Mouse (Mus musculus) midbrain, embryonic 10.5 days (tissue): ENCODE data around the gene Ubqln4. TPM values are rescaled to one million over a fixed set of nuclear protein-coding genes. Genes with fewer than 3 reads are reported as not detected.

ENCODE experiments used
- DNase-seq: peaks from one replicate; pipeline ENCODE4 v3.0.0-alpha.2; 2017; ENCODE audit warnings: low spot score
- H3K27ac ChIP-seq: fragments of 300-500 bp; sonication (generic); replicated peaks from 2 replicates; pipeline ENCODE4 v1.5.1; 2016; ENCODE audit warnings: mild to moderate bottlenecking
- H3K27me3 ChIP-seq: fragments of 300-500 bp; sonication (generic); 2 replicates; pipeline ENCODE4 v1.6.1; 2016; ENCODE audit warnings: low read depth, mild to moderate bottlenecking; ENCODE audit not compliant: poor library complexity, severe bottlenecking
- H3K36me3 ChIP-seq: fragments of 300-500 bp; sonication (generic); 2 replicates; pipeline ENCODE4 v1.6.1; 2016; ENCODE audit warnings: mild to moderate bottlenecking, moderate library complexity
- H3K4me1 ChIP-seq: fragments of 300-500 bp; sonication (generic); 2 replicates; pipeline ENCODE4 v1.6.1; 2016
- H3K4me3 ChIP-seq: fragments of 300-500 bp; sonication (generic); 2 replicates; pipeline ENCODE4 v1.5.1; 2016; ENCODE audit warnings: mild to moderate bottlenecking, moderate library complexity
- H3K9me3 ChIP-seq: fragments of 300-500 bp; sonication (generic); replicated peaks from 2 replicates; pipeline ENCODE4 v1.6.1; 2016; ENCODE audit warnings: mild to moderate bottlenecking
- WGBS: fragments of 180-500 bp; shearing (Covaris S2); methylation state at CpG from one replicate; pipeline ENCODE4 v1.1.7; 2016; 5-methylcytosine and 5-hydroxymethylcytosine counted together
- polyA plus RNA-seq: library from polyadenylated mRNA; unstranded; fragments of >200 nt; fragmentation: Nextera tagmentation; extraction: Ambion mirVana; gene quantifications from 2 replicates; pipeline ENCODE4 v1.2.1, GENCODE M21; 2016

Gene Ubqln4
- polyA plus RNA-seq, 1 experiment from 2014 or later, result 71.1 TPM

GRCm38 (mm10) chr3:88514231-88515094, 39.1 kb upstream of the Ubqln4 start:
- Histone ChIP-seq H3K27me3 (no peaks in the 10 kb centered on the region), H3K4me1 (peaks cover 46% of the 10 kb centered on the region), H3K27ac (no peak overlapping the region), H3K9me3 (no peaks in the 10 kb centered on the region), H3K4me3 (no peak overlapping the region), H3K36me3 (no peaks in the 10 kb centered on the region)
- DNase-seq, result no peak
- 86% methylated on average over 10 of the region's 10 CpGs for WGBS

- Histone ChIP-seq H3K27ac (no peak overlapping the region), H3K4me1 (peaks cover 41% of the 10 kb centered on the region), H3K4me3 (no peak overlapping the region), H3K9me3 (no peaks in the 10 kb centered on the region), H3K27me3 (no peaks in the 10 kb centered on the region), H3K36me3 (no peaks in the 10 kb centered on the region)
- 93% methylated on average over 2 of the region's 2 CpGs for WGBS
- no peak for DNase-seq
Observed at GRCm38 (mm10) chr3:88515095-88515386, 38.5 kb upstream of the Ubqln4 start.

- Histone ChIP-seq H3K36me3 (no peaks in the 10 kb centered on the region), H3K9me3 (no peaks in the 10 kb centered on the region), H3K4me1 (peaks cover 31% of the 10 kb centered on the region), H3K4me3 (no peak overlapping the region), H3K27ac (no peak overlapping the region), H3K27me3 (no peaks in the 10 kb centered on the region)
- 84% methylated on average over 2 of the region's 2 CpGs for WGBS
- no peak for DNase-seq
Observed at GRCm38 (mm10) chr3:88516407-88516806, 37.2 kb upstream of the Ubqln4 start.

GRCm38 (mm10) chr3:88518411-88518810, 35.1 kb upstream of the Ubqln4 start:
- Histone ChIP-seq H3K36me3 (peaks cover 10% of the 10 kb centered on the region), H3K27ac (no peak overlapping the region), H3K4me3 (no peak overlapping the region), H3K4me1 (peaks cover 14% of the 10 kb centered on the region), H3K27me3 (no peaks in the 10 kb centered on the region), H3K9me3 (no peaks in the 10 kb centered on the region)
- 91% methylated on average over 4 of the region's 4 CpGs for WGBS
- DNase-seq, result no peak

- DNase-seq, result no peak
- Histone ChIP-seq H3K4me1 (0 out of 2 replicates have a peak, but pooled peaks cover 3% of the 10 kb centered on the region), H3K27me3 (no peaks in the 10 kb centered on the region), H3K9me3 (no peaks in the 10 kb centered on the region), H3K36me3 (peaks cover 26% of the 10 kb centered on the region), H3K27ac (no peak overlapping the region), H3K4me3 (no peak overlapping the region)
- WGBS, result 90% methylated on average over 2 of the region's 2 CpGs
Observed at GRCm38 (mm10) chr3:88520078-88520477, 33.5 kb upstream of the Ubqln4 start.

- WGBS, result 92% methylated on average over 6 of the region's 6 CpGs
- no peak for DNase-seq
Observed at GRCm38 (mm10) chr3:88521156-88521555, 32.4 kb upstream of the Ubqln4 start.

GRCm38 (mm10) chr3:88521803-88522331, 31.7 kb upstream of the Ubqln4 start:
- Histone ChIP-seq H3K27me3 (no peaks in the 10 kb centered on the region), H3K27ac (no peak overlapping the region), H3K36me3 (peaks cover 29% of the 10 kb centered on the region), H3K9me3 (no peaks in the 10 kb centered on the region), H3K4me3 (no peak overlapping the region), H3K4me1 (peaks cover 16% of the 10 kb centered on the region)
- DNase-seq, result peak; percentile 77
- 37% methylated on average over 9 of the region's 9 CpGs for WGBS

More at GRCm38 (mm10) chr3:88521156-88521555, 32.4 kb upstream of the Ubqln4 start:
- peaks cover 9% of the 10 kb centered on the region for H3K4me1 ChIP-seq
- no peak overlapping the region for H3K4me3 ChIP-seq
- peaks cover 29% of the 10 kb centered on the region for H3K36me3 ChIP-seq
- no peaks in the 10 kb centered on the region for H3K9me3 ChIP-seq
- no peaks in the 10 kb centered on the region for H3K27me3 ChIP-seq
- H3K27ac ChIP-seq, result no peak overlapping the region

- peaks cover 34% of the 10 kb centered on the region for H3K36me3 ChIP-seq
- H3K9me3 ChIP-seq, result no peaks in the 10 kb centered on the region
- peaks cover 28% of the 10 kb centered on the region for H3K4me1 ChIP-seq
- DNase-seq, result no peak
- H3K27ac ChIP-seq, result no peak overlapping the region
- H3K4me3 ChIP-seq, result no peak overlapping the region
- WGBS, result 94% methylated on average over 8 of the region's 8 CpGs
- H3K27me3 ChIP-seq, result no peaks in the 10 kb centered on the region
Observed at GRCm38 (mm10) chr3:88523027-88523426, 30.5 kb upstream of the Ubqln4 start.

- Histone ChIP-seq H3K9me3 (no peaks in the 10 kb centered on the region), H3K27me3 (no peaks in the 10 kb centered on the region), H3K4me3 (no peak overlapping the region), H3K4me1 (peaks cover 48% of the 10 kb centered on the region), H3K27ac (no peak overlapping the region), H3K36me3 (peaks cover 34% of the 10 kb centered on the region)
- WGBS, result 91% methylated on average over 5 of the region's 5 CpGs
- DNase-seq, result no peak
Observed at GRCm38 (mm10) chr3:88525021-88525420, 28.5 kb upstream of the Ubqln4 start.

- peaks cover 34% of the 10 kb centered on the region for H3K36me3 ChIP-seq
- peaks cover 57% of the 10 kb centered on the region for H3K4me1 ChIP-seq
- H3K27ac ChIP-seq, result peak overlapping the region; percentile 24; the same call in 1 of the 2 replicates
- no peaks in the 10 kb centered on the region for H3K27me3 ChIP-seq
- peak; percentile 92 for DNase-seq
- H3K9me3 ChIP-seq, result no peaks in the 10 kb centered on the region
- WGBS, result 34% methylated on average over 17 of the region's 17 CpGs
- H3K4me3 ChIP-seq, result peak overlapping the region; percentile 34; the same call in 1 of the 2 replicates
Observed at GRCm38 (mm10) chr3:88526157-88527131, 27.1 kb upstream of the Ubqln4 start.

GRCm38 (mm10) chr3:88527565-88527964, 26.0 kb upstream of the Ubqln4 start:
- no peak for DNase-seq
- Histone ChIP-seq H3K4me3 (peak overlapping the region; percentile 42), H3K27ac (peak overlapping the region; percentile 81), H3K4me1 (peaks cover 54% of the 10 kb centered on the region), H3K27me3 (no peaks in the 10 kb centered on the region), H3K9me3 (no peaks in the 10 kb centered on the region), H3K36me3 (peaks cover 33% of the 10 kb centered on the region)
- WGBS, result 25% methylated on average over 8 of the region's 8 CpGs

GRCm38 (mm10) chr3:88528646-88529045, 24.9 kb upstream of the Ubqln4 start:
- WGBS, result 85% methylated on average over 11 of the region's 11 CpGs
- Histone ChIP-seq H3K27me3 (no peaks in the 10 kb centered on the region), H3K4me3 (no peak overlapping the region), H3K36me3 (peaks cover 22% of the 10 kb centered on the region), H3K27ac (no peak overlapping the region), H3K9me3 (no peaks in the 10 kb centered on the region), H3K4me1 (peaks cover 54% of the 10 kb centered on the region)
- no peak for DNase-seq
